9 mouse cellular contexts compared by ENCODE assay signal in the genomic region with DNA sequence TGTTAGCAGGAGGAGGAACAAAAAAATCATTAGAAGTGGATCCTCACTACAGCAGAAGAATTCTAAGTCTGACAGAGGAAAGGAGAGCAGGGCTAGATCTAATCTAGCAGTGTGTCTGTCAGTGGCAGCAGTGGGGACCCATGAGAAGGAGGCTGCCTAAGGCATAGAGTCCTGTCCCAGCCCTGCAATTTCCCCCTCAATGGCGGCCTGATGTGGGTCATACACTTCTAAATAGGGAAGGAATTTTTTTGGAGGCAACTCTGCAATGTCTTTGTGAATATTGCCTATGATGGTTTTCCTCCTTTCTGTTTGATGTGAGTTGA.
"Had no signal": no experiment of that assay in that cellular context is flagged by ENCODE, and none has a peak within 500 bp of the region (broad histone marks: within the 10 kb centered on the region; RNA-seq: fewer than 3 reads in every experiment).

No protein-coding gene starts in this region.

- H3K36me3 ChIP-seq: limb, embryonic 10.5 days; midbrain, embryonic 12.5 days had no signal

- H3K9ac ChIP-seq: midbrain, embryonic 12.5 days had no signal

- H3K27ac ChIP-seq: left cerebral cortex, adult 2 months; limb, embryonic 10.5 days; midbrain, embryonic 12.5 days had no signal

- DNase-seq: kidney, adult 18-20 months; kidney, postnatal 10 days; lung, adult 2 months; lung, postnatal 36 days had no signal

- ATAC-seq: lung, postnatal 0 days had no signal

- H3K4me3 ChIP-seq: left cerebral cortex, adult 2 months; limb, embryonic 10.5 days; megakaryocyte, embryonic 14.5 days; midbrain, embryonic 12.5 days had no signal

- H3K4me2 ChIP-seq: midbrain, embryonic 12.5 days had no signal

- H3K27me3 ChIP-seq: megakaryocyte, embryonic 14.5 days; midbrain, embryonic 12.5 days had no signal

- H3K9me3 ChIP-seq: limb, embryonic 10.5 days; megakaryocyte, embryonic 14.5 days; midbrain, embryonic 12.5 days had no signal

- H3K4me1 ChIP-seq: limb, embryonic 10.5 days; midbrain, embryonic 12.5 days had no signal
